Mouse (Mus musculus) monocyte, adult 2 months (primary cell): ENCODE results near the gene Tomm70a.
"Not testable (repeated sequence)": the region's sequence is repeated elsewhere in the genome, so short reads cannot be mapped to it uniquely, and the experiment has no call there.

Experiments used
- DNase-seq, 2 experiments: peaks; one replicate each; pipeline ENCODE4 v3.0.0; 2022; ENCODE audit warnings: low spot score in 2 of 2, low read depth in 1 of 2

Gene Tomm70a

DNA sequence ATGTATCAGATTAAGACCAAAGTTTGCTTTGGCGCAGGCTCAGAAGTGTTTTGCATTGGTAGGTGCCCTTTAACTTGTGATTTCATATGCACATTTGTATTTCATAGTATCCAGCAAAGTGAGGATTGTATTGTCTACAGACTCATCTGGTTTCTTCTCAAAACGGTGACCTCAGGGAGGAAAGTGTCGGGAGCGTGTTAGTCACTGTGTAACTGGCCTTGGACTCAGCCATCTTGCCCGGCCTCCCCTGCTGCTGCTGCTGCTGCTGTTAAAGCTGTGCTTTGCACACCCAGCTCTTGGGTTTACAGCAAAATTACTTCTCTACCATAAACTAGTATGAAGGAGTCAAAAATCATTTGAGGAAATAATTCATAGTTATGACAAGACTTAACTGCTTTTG lies 23.2 kb downstream of the Tomm70a start:
- DNase-seq = no peak

DNA sequence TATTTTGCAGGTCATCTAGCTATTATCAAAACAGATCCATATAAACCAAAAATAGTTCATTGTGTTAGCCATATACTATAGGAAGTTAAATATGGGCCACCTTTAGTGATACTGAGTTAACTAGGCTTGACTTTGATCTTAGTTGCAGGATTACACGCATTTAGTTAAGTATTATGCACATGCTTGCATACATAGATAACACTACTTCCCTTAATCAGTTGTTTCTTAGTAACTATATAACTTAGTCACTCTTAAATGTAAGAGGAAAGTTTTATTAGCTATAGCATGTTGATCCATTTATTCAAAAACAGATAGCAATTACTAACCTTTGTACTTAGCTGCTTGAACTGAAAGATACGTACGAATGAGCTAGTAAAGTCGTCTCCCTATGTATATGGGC lies 29.9 kb downstream of the Tomm70a start:
- no peak for DNase-seq

DNA sequence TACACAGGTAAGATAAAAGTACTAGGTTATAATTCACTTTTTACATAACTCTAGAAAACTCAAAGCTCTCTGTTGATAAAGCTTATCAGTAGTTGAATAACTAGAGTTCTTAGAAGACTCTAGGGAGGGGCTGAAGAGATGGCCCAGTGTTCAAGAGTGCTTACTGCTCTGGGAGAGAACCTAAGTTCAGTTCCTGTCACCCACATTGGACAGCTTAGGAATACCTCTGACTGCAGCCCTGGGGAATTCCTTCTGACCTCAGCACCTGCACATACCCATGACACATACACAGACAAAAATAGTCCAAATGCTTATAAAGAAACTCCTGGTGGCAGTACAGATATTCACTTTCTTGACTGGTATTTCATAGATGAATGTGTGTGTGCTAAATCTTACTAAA lies 34.4 kb downstream of the Tomm70a start:
- no peak for DNase-seq

DNA sequence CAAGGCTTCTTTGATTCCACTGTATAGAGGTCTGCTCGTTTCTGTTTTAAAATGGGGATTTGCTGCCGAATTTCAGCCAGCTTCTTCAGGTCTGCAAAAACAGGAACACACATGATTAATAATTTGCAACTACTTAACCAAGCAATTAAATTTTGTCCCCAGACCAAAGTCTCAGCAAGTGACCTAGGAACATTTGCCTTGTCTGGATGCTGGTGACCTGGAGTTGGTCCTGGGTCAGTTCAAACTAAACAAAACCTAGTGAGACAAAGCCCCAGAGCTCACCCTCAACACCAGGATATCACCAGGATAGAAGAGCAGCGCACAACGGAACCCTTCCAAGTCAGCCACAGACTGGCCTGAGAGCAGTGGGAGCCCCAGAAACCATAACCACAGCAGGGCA lies 35.6 kb downstream of the Tomm70a start:
- DNase-seq = no peak

DNA sequence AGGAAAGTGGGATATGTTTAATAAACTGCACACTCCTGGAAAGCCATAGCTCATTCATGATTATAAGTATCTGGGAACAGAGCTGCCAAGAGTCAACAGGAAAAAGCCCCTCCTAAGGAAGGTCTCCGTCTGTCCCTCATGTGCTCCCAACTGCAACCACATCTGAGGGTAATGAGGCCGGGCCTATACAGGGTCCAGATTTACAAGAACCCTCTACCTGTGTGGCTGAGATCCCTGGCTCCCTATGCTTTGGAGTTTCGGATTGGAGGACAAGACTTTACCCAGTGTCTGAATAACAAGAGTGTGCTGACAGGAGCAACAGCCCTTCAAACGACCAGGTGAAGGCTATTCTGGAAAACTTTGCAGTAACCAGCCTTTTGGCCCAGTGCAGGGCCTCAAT lies 36.2 kb downstream of the Tomm70a start:
- no peak for DNase-seq

DNA sequence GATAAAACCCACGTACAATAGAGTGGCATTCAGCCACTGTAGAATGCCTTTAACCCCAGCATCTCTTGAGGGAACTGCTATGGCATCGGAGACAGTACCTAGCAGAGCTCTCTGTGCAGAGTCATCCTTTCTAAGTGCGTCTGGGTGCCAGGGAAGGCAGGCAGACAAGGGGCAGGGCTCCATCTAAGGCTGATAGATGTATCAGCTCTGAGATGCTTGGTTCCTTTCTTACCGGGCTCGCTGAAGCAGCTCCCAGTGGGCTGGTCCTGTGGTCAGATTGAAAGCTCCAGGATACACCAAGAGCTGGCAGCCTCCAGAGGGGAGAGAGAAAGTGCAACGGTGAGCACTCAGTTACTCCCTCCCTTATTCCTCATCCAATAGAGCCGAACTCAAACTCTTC lies 38.3 kb downstream of the Tomm70a start:
- DNase-seq = no peak

DNA sequence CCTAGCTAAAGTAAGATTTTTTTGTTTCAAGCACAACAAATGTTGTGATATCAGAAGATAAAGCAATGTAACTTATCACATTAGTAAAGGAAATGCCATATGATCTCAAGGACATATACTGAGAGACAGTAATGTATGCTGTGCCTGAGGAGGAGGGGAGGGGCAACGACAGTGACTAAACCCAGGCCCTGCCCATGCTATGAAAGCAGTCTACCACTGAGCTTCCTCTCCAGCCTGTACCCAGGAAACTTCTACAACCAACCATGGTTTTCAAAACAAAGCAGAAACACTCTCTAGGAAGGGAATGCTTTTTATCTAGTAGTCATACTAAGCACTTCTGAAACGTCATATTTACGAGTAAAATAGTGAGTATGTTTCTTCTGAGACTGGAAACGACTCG lies 41.3 kb downstream of the Tomm70a start:
- DNase-seq = no peak

DNA sequence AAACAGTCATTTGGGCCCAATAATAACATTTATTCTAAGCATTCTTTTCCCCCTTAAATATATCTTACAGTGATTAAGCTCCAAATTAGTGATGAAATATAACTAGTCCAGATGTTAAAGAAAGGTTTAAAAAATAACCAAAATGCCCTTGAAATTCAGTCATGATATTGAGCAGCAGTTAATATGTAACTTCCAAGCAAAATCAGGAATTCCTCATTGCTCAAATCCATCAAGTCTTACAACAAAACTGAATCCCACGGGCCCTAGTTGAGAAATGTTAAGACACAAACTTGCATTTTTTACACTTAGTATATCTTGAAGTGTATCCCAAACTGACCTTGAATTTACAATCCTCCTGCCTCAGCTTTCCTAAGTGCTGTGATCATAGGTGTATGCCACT lies 42.2 kb downstream of the Tomm70a start:
- no peak for DNase-seq

DNA sequence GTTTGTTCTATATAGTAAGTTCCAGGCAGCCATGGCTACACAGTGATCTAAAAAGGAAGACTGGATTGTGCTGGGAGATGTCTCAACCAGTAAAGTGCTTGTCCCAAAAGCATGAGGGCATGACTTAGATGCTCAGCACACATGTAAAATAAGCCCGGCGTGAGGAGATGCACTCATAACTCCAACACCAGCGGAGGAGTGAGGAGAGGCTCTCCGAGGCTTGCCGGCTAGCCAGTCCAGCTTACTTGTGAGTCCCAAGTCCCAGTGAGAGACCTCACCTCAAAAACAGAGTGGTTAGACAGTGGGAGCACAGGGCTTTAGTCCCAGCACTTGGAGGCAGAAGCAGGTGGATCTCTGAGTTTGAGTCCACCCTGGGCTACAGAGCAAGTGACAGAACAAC lies 43.7 kb downstream of the Tomm70a start:
- DNase-seq = no peak

DNA sequence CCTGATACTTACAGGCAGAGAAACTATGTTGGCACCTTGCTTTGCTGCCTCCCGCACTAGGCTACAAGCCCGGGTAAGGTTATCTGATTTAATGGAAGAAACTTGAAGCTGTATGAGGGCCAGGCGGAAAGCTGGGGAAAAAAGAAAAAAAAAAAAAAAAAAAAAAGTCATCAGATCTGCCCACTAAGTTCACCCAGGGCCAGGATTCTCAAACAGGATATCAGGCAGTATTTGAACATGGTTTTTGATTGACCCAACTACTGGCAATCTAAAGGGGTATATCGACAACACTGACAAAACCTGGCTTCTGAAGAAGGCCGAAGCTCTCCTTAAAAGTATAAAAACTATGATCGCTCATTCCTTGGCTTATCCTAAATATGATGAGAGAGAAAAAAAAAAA lies 44.6 kb downstream of the Tomm70a start:
- DNase-seq = no peak

DNA sequence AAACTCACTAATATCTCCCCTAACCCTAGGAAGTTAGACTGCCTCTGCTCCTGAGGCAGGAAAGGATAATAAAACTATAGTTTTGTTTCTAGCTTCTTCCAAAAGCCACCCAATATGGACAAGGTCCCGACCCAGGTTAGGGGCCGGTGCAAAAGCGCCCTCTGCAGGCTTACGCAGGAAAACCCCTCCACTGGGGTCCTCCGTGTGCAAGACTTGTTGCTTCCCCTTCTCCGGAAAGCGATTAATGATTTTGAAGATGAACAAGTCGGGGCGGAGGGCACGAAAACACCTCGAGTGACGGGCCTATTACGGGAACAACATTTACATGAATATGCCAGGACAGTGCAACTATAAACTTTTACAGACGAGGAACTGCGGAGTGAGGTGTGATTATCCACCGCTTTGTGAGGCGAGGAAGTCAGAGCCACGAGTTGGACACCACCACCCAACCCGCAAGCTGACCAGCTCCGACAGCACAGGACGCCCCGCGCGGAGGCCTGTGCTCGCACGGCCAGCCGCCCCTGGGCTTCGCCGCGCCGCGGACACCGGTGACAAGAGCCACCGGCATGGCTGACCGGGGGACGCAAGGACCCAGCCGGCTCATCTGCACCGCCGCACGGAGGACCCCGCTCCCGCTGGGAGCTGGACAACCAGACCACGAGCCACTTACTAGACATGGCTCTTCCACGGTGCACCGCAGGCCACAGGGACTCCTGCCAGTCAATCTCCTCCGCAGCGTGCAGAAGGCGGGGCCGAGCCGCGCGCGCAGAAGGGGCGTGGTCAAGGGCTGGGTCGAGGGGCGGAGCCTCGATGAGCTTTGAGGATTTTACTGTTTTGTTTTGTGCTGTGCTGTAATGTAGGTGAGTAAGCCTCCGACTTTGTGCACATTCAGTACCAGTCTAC lies 45.4 kb downstream of the Tomm70a start, which contains the start of gene Nit2:
Gene Nit2 (minus strand): TSS at position 731 of the 903 bp plus-strand sequence.
- DNase-seq = peak; percentile 77 to 91

DNA sequence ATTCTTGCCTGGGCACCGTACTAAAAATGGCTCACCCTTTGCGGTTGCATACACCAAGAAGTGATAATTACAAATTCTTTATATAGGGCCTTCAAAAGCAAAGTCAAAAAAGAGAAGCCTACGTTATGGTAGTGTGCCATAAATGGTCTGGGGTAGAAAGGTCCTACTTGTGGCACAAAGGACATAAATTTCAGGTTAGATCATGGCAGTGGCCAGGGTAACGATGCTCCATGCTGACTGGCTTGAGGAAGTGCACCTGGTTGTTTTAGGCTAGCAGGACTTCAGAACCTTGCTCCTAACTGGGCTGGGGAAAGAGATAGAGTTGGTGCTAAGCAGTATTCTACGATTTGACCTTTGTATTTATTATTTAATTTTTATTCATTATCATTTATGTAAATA lies 46.0 kb downstream of the Tomm70a start:
- no peak for DNase-seq

DNA sequence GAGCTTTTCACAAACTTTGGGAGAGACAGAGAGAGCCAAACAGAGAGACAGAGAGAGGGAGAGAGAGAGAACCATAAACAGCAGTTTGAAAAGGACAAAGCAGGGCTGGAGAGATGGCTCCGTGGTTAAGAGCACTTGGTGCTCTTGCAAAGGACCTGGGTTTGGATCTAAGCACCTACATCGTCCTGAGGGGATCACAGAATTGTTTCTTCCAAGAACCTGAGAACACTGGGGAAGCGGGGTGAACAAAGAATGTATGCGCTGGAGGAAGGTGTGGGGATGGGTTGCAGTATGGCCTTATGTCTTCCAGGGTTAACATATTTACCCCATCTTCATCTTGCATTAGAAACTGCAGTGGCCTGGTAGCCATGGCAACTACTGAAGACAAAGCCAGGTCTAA lies 46.7 kb downstream of the Tomm70a start:
- DNase-seq = no peak

DNA sequence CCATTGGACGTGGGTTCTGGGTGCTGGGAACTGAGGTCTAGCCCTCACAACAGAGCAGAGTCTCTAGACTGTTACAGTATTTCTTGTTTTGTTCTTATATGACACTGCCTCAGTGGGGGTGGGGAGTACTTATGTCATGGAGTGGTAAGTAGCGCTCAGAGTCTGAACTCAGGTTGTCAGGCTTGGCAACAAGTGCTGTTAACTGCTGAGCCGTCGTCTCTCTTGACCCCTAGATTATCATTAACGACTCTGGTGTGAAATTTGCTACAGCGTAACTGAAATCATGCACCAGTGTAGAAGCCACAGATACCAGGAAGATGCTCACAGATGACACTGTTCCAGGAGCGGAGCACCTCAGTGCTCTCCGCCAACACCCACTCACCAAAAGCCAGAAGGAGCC lies 49.7 kb downstream of the Tomm70a start:
- DNase-seq = no peak

DNA sequence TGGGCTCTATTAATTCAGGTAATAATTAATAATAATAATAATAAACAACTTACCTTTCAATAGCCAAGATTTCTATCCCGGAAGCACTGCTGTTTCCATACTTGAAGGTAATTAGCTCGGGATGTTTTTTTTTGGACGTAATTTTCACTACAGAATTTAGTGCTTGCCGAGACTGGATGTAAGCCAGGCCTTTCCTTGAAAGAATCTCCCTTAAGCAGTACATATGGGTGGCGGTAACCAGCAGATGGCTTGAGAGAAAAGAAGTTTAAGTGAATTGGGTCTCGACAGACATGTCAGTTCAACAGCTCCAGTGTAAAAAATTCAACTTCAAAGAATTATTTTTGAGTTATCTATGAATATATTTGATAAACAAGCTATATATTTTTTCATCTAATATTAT lies 50.1 kb downstream of the Tomm70a start:
- DNase-seq = no peak

DNA sequence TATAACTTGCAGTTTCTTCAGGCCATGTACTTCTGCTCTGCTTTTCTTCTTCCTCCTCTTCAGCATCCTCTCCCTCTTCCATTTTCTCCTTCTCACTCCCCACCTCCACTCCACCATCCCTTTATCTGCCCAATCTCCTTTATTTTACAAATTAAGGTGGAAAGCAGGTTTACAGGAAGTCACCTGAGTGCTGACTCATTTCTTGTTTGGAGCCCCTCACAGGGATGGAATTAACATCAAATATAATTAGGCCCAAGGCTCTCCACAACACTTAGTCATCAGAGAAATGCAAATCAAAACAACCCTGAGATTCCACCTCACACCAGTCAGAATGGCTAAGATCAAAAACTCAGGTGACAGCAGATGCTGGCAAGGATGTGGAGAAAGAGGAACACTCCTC lies 53.0 kb downstream of the Tomm70a start:
- DNase-seq = not testable (repeated sequence)

DNA sequence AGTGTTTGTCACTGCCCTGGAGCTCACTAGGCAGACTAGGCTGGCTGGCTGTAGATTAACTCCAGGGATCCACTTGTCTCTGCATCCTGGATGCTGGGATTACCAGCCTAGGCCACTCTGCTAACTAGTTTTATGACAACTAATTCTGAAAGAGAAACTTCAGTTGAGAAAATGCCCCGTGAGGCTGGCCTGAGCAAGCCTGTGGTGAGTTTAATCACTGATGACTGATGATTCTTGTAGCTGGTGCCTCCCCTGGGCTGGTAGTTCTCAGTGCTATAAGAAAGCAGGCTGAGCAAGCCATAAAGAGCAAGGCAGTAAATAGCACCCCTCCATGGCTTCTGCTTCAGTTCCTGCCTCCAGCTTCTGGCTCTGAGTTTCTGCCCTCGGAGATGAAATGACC lies 54.2 kb downstream of the Tomm70a start:
- no peak for DNase-seq

DNA sequence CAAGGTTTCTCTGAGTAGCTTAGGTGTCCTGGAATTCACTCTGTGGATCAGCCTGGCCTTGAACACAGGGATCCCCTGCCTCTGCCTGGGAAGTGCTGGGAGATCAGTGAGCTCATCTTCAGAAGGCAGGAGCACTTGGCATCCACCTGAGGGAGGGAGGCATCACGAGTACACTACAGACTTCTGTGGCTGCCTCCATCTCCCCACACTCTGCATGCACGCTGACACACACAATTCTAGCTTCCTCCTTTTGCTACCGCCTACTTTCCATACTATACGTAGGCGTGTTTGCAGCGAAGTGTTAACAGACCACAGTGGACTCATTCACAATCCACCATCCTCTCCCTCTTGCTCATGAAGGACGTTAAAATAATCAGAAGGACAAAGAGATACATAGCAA lies 54.8 kb downstream of the Tomm70a start:
- no peak for DNase-seq

DNA sequence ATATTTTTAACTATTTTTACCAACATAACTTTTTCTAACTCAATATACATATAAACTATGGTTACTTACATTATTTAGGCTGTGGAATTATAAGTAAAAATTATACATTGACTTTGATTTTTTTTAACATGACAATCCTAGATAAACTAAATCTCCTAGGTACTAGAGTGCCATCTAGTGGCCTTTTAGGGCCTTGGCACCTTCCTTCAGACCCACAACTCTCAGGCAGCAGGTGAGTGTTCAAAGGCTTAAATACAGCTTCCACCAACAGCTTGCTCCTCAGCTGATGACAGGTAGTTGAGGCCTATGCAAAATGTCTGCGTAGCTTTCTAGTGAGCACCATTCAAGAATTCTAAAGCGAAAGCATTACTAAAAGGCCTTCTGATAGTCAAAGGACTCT lies 55.8 kb downstream of the Tomm70a start:
- no peak for DNase-seq

DNA sequence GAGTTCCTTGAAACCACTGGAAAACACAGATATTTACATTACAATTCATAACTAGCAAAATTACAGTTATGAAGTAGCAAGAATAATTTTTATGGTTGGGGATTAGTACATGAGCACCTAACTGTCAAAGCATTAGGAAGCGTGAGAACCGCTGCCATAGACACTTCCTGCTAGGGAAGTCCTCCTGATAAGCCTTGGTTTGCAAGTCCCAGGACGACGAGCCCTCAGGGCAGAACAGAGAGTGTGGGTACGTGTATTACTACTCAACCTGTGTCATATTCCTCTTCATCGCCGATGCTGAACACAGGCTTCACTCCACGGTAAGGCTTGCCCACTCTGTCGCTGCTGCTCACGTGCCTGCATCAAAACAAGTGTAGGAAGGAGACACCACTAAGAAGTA lies 56.2 kb downstream of the Tomm70a start:
- no peak for DNase-seq

DNA sequence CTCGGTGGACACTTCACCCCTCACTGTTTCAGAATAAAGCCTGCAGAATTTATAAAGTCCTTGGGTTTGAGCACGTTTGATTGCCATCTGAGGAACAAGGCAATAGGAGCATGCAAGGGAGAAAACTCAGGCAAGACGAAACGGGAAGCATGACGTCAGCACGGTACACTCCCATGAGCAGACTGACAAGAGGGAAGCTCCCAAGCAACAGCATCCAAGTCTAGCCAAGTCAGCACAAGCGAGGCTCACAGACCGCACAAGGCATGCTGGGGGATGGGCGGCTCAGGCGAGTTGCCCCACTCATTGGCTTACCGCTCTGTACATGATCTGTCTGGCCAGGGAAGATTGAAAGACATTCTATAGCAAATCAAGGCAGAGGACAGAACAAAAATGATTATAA lies 59.7 kb downstream of the Tomm70a start:
- DNase-seq = peak in 1 of 2 experiments; percentile 38

DNA sequence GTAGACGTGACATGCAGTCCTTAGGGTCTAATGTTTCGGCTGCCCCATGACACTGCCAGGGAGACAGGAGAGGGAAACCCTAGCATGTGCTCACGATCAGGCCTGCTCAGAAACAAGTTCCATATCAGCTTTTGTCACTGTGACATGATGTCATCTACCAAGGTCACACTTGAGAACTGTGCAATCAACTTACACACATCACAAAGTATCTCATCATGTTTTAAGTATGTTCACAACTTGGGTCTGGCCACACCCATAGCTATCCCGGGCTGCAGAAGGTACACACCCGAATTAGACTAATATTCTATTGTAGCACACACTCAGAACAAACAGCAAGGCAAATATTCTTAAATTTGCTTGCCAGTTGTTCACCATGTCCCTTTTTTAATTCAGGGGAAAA lies 60.5 kb downstream of the Tomm70a start:
- no peak for DNase-seq

DNA sequence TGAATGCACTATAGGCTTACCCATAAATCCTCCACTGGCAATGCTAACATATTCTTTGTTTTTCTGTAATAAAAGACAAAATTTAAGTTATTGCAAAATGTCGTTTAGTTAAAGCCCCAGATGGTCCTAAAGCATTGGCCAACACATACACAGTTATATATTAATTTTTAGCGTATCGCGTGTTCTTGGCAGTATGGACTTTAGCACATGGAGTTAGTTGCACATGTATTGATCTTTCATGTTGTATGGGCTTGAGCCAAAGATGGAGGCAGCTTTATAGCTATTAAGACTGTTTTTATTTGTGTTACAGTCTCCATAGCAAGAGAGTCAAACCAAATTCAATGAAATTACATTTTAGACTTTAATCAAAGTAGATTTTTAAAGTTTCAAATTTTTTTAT lies 65.1 kb downstream of the Tomm70a start:
- DNase-seq = no peak
